Mouse (Mus musculus) common myeloid progenitor, adult 5-6 weeks (primary cell): ENCODE measurements around the gene Slc25a16. TPM values are rescaled to one million over a fixed set of nuclear protein-coding genes. Genes with fewer than 3 reads are reported as not detected.

Experiments
- ATAC-seq: replicated peaks from 2 replicates; pipeline ENCODE4 v1.8.0; 2016; ENCODE audit warnings: low read depth, mild to moderate bottlenecking, moderate TSS enrichment, inconsistent platforms; ENCODE audit not compliant: poor library complexity, severe bottlenecking
- total RNA-seq: library from RNA; stranded (forward); fragments of 200-1000, 187-1606 nt; gene quantifications from 2 replicates; pipeline ENCODE4 v1.2.3, GENCODE M21; 2017

Gene Slc25a16
- total RNA-seq, 1 experiment from 2014 or later: 20.7 TPM

- ATAC-seq: no peak
These were observed 64.1 kb downstream of the Slc25a16 start for GRCm38 (mm10) chr10:62984495-62984894.

DNA sequence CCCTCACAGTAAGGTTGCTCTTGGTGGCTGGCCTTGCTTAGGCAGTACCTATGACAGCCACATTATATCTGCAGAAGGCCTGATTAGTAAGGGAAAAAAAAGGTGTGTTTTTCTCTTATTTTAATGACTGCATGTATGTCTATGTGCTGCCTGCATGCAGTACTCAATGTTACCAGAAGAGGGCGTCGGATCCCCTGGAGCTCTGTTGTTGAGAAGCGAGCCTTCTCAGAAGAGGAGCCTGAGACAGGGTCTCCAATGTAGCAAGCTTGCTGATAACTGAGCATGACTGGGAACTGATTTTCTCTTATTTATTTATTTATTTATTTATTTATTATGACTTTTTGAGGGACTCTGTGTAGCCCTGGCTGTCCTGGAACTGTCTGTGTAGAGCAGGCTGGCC is 66.9 kb downstream of the Slc25a16 start:
- ATAC-seq: peak; percentile 39; the same call in 1 of the 2 replicates

DNA sequence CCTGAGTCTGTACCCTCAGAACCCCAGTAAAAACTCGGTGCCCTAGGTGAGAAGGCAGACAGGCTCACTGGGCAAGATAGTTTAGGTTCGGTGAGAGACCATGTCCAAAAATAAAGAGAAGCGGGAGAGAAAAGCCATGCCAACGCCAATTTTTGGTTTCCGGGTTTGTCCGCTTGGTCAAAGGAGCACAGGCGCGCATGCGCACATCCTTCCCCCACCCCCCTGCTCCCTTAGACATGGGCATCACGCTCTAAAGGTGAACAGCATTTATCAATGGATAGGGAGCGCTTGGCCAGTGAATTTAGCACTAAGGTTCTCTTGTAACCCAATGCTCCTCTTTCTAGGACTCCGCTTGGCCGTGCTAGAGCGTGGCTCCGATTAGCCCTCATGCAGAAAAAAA is 70.2 kb downstream of the Slc25a16 start:
- ATAC-seq: no peak

- ATAC-seq: no peak
These were observed 73.6 kb downstream of the Slc25a16 start for GRCm38 (mm10) chr10:62993991-62994390.

Other genes starting within 250 kb of the Slc25a16 start
- 0.39 and 0.73 TPM in 2 replicates for gene Stox1, start 194.5 kb upstream of the Slc25a16 start, total RNA-seq
- gene Ccar1, start 128.3 kb upstream of the Slc25a16 start, total RNA-seq: 135 and 141 TPM in 2 replicates
- gene Tet1, start 11.6 kb upstream of the Slc25a16 start, total RNA-seq: 16.6 and 20.7 TPM in 2 replicates
- 32.5 and 37.6 TPM in 2 replicates for gene Dna2, start 26.4 kb downstream of the Slc25a16 start, total RNA-seq
- 9.1 and 21.6 TPM in 2 replicates for gene Rufy2, start 59.6 kb downstream of the Slc25a16 start, total RNA-seq
- gene Hnrnph3, start 103.6 kb downstream of the Slc25a16 start, total RNA-seq: 49.4 and 69.0 TPM in 2 replicates
- gene Pbld2, start 103.7 kb downstream of the Slc25a16 start, total RNA-seq: 0.09 TPM in 1 of 2 replicates, not detected in the other
- gene Pbld1, start 139.5 kb downstream of the Slc25a16 start, total RNA-seq: not detected in 2 replicates
- not detected in 2 replicates for gene Atoh7, start 179.0 kb downstream of the Slc25a16 start, total RNA-seq